Mouse (Mus musculus) heart, adult 10 weeks (tissue): ENCODE measurements around the gene Rtca. TPM values are rescaled to one million over a fixed set of nuclear protein-coding genes. Genes with fewer than 3 reads are reported as not detected.

Experiments
- polyA plus RNA-seq: library from polyadenylated mRNA; stranded (reverse); fragments of 350-450 nt; fragmentation: Illumina TruSeq; extraction: RNeasy Lipid Tissue Mini Kit (QIAGEN cat#74804); gene quantifications from one replicate; pipeline ENCODE4 v1.2.3, GENCODE M21; 2014; ENCODE audit warnings: low read depth, low replicate concordance

Gene Rtca
- polyA plus RNA-seq: 19.4 TPM

GRCm38 (mm10) chr3:116507772-116508351 is at the start of gene Rtca:
Gene Rtca, minus strand, starts transcription at chr3:116508208.

GRCm38 (mm10) chr3:116512904-116513716 is 5.1 kb upstream of the Rtca start, which contains the start of gene Dbt:
Gene Dbt, plus strand, starts transcription at chr3:116513070.

Other genes starting within 250 kb of the Rtca start
- gene Cdc14a, start 84.2 kb downstream of the Rtca start, polyA plus RNA-seq: 2.9 TPM
- gene Dbt, start 4.9 kb upstream of the Rtca start, polyA plus RNA-seq: 66.1 TPM
- gene Lrrc39, start 54.8 kb upstream of the Rtca start, polyA plus RNA-seq: 93.1 TPM
- gene Sass6, start 86.8 kb upstream of the Rtca start, polyA plus RNA-seq: 1.8 TPM
- 8.4 TPM for gene Trmt13, start 106.4 kb upstream of the Rtca start, polyA plus RNA-seq
- gene Mfsd14a, start 154.5 kb upstream of the Rtca start, polyA plus RNA-seq: 22.6 TPM
- gene Gm43191, start 173.1 kb upstream of the Rtca start, polyA plus RNA-seq: not detected
- 11.2 TPM for gene Slc35a3, start 204.6 kb upstream of the Rtca start, polyA plus RNA-seq